Mouse (Mus musculus) megakaryocyte, embryonic 14.5 days (primary cell): Measurements from ENCODE around the gene Fam76b.

Source experiments
- FLI1 ChIP-seq: IDR thresholded peaks from 2 replicates; pipeline ENCODE4 v1.6.1; 2012; ENCODE audit warnings: low read length, inconsistent platforms, mixed read lengths
- GATA1 ChIP-seq: IDR thresholded peaks from 3 replicates; pipeline ENCODE4 v1.6.1; 2012; ENCODE audit warnings: mixed read lengths, low read length, inconsistent platforms, borderline replicate concordance

DNA sequence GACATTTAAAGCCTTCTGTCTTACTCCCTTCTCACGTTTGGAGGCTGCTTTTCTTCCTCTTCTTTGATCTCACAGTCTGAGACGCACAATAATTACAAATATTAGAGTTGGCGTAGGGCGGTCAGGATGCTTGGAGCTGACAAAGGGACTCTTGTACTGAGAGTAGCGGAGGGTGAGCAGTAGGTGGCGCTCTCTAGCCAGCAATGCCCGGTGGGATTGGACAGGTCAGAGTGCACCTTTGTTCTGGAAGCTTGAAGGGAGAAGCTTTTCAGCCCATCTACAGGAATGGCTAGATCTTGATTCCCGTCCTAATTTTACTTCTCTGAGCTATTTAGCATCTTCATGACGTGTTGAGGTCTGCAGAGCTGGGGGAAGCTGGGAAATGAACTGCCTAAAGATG, 62.1 kb downstream of the Fam76b start:
- TF ChIP-seq GATA1 (no peak), FLI1 (no peak)
